Mouse (Mus musculus): ENCODE data around the gene Zfp638.

DNA sequence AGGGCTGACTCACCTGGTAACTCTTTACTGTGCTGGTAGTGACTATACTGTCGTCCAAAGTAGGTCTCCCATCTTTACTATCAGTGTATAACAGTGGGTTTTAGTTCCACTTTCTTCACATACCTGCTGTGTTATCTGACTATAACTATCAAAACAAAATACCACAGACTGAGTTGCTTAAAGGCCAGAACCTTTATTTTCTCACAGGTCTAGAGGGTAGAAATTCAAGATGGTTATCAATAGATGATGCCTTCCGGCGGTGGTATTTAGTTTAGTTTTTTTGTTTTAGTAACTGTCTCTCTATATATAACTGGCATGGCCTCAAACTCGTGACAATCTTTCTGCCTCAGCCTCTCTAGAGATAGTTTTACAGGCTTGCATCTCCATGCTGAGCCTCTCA is 3.4 kb upstream of the Zfp638 start:
- TF ChIP-seq CTCF (IDR thresholded peaks at IDR 0.05; ENCODE audit: control insufficient read depth, insufficient read depth, insufficient replicate concordance, low read depth, low read length) (no peak), POLR2A (IDR thresholded peaks at IDR 0.05; ENCODE audit: control insufficient read depth, low read depth, low read length) (no peak)
